Mouse (Mus musculus): ENCODE data around the gene Gpr156. TPM values are rescaled to one million over a fixed set of nuclear protein-coding genes. Genes with fewer than 3 reads are reported as not detected.
A peak's percentile ranks its signal among the peaks of the same experiment; 100 is the strongest.

The Gpr156 gene
- polyA plus RNA-seq, 1 experiment from 2014 or later, result 0.07 TPM

- H3K27ac ChIP-seq (replicated peaks), result no peak overlapping the region
- H3K4me2 ChIP-seq (replicated peaks; ENCODE audit: low read depth), result no peak overlapping the region
- H3K4me1 ChIP-seq (replicated peaks; ENCODE audit: control insufficient read depth, insufficient read depth), result no peaks in the 10 kb centered on the region
- ATAC-seq (ENCODE audit: low FRiP score, low TSS enrichment), result no peak
- no peaks in the 10 kb centered on the region for H3K27me3 ChIP-seq (ENCODE audit: control insufficient read depth, insufficient read depth, low read length)
- no peak for DNase-seq (ENCODE audit: low spot score)
- H3K9ac ChIP-seq (ENCODE audit: low read length), result no peak overlapping the region
- H3K9me3 ChIP-seq (ENCODE audit: control insufficient read depth, low read length), result no peaks in the 10 kb centered on the region
- TF ChIP-seq CTCF (IDR thresholded peaks at IDR 0.05; ENCODE audit: low read depth) (no peak), EP300 (optimal IDR thresholded peaks at IDR 0.05) (no peak)
- no peaks in the 10 kb centered on the region for H3K36me3 ChIP-seq (ENCODE audit: control insufficient read depth, insufficient read depth, low read length)
- 81% methylated on average over 8 of the region's 8 CpGs for WGBS
- no peak overlapping the region for H3K4me3 ChIP-seq (ENCODE audit: low read depth, low read length)
These were observed 21.0 kb downstream of the Gpr156 start for GRCm38 (mm10) chr16:37937276-37937675.

GRCm38 (mm10) chr16:37938125-37939081, 22.1 kb downstream of the Gpr156 start:
- H3K27ac ChIP-seq (replicated peaks), result no peak overlapping the region
- ATAC-seq (ENCODE audit: low FRiP score, low TSS enrichment) (peak; percentile 71), DNase-seq (ENCODE audit: low spot score) (peak; percentile 55)
- no peaks in the 10 kb centered on the region for H3K36me3 ChIP-seq (ENCODE audit: control insufficient read depth, insufficient read depth, low read length)
- no peaks in the 10 kb centered on the region for H3K27me3 ChIP-seq (ENCODE audit: control insufficient read depth, insufficient read depth, low read length)
- 56% methylated on average over 16 of the region's 17 CpGs for WGBS
- no peaks in the 10 kb centered on the region for H3K9me3 ChIP-seq (ENCODE audit: control insufficient read depth, low read length)
- H3K4me3 ChIP-seq (ENCODE audit: low read depth, low read length), result no peak overlapping the region
- no peaks in the 10 kb centered on the region for H3K4me1 ChIP-seq (replicated peaks; ENCODE audit: control insufficient read depth, insufficient read depth)
- no peak overlapping the region for H3K9ac ChIP-seq (ENCODE audit: low read length)
- no peak overlapping the region for H3K4me2 ChIP-seq (replicated peaks; ENCODE audit: low read depth)
- TF ChIP-seq EP300 (optimal IDR thresholded peaks at IDR 0.05), result no peak
- TF ChIP-seq CTCF (IDR thresholded peaks at IDR 0.05; ENCODE audit: low read depth), result no peak

DNA sequence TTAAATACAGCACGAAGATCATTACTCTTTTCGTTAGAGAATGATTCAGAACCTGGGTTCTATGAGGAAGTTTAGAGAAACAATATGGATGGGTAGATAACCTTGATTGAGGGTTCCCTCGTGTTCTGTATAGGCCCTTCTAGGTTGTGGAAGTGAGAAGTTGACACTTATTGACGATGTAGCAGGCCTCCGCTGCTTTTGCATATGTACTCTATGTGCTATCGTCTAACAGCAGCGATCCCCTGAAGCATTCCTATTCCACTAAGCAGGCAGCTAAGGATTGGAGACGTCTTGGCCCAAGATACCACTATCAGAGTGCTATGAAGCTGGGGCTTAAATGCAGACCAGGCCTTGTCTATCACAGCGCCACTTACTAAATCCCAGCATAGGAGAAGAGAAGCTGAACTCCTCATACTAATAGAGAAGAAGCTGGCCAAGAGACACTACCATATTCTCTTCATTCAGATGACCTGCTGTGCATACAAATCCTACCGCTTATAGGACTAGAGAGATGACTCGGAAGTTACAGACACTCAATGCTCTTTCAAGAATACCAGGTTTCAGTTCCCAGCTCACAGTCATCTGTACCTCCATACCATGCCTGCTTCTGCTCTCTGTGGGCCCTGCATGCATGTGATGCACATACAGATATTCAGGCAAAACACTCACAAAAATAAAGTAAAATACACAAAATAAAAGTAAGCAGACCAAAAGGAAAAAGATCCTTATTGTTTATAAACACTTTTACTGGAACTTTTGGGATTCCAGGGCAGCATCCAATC, 23.0 kb downstream of the Gpr156 start:
- WGBS, result 70% methylated on average over 11 of the region's 11 CpGs
- no peak overlapping the region for H3K4me3 ChIP-seq (ENCODE audit: low read depth, low read length)
- H3K4me1 ChIP-seq (replicated peaks; ENCODE audit: control insufficient read depth, insufficient read depth), result no peaks in the 10 kb centered on the region
- H3K4me2 ChIP-seq (replicated peaks; ENCODE audit: low read depth), result no peak overlapping the region
- H3K27me3 ChIP-seq (ENCODE audit: control insufficient read depth, insufficient read depth, low read length), result no peaks in the 10 kb centered on the region
- H3K9me3 ChIP-seq (ENCODE audit: control insufficient read depth, low read length), result no peaks in the 10 kb centered on the region
- no peak overlapping the region for H3K9ac ChIP-seq (ENCODE audit: low read length)
- ATAC-seq (ENCODE audit: low FRiP score, low TSS enrichment) (no peak), DNase-seq (ENCODE audit: low spot score) (no peak)
- H3K36me3 ChIP-seq (ENCODE audit: control insufficient read depth, insufficient read depth, low read length), result no peaks in the 10 kb centered on the region
- no peak overlapping the region for H3K27ac ChIP-seq (replicated peaks)
- TF ChIP-seq CTCF (IDR thresholded peaks at IDR 0.05; ENCODE audit: low read depth), result no peak
- TF ChIP-seq EP300 (optimal IDR thresholded peaks at IDR 0.05), result no peak

DNA sequence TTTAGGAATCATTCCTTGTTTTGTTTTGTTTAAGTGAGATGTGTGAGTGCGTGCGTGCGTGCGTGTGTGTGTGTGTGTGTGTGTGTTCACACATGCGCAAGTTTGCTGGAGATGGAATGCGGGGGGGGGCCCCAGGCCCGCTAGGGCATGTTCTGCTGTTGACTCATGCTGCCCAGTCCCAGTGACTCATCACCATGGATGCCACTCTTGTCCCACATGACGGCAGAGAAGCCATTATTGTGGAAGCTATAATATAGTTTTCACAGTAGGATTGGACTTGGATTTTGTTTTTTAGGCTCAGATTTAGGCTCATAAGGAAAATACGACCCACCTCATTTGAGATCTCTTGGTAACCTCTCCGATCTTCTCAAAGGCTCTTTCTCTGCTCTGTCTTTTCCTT, 24.0 kb downstream of the Gpr156 start:
- WGBS, result 60% methylated on average over 10 of the region's 10 CpGs
- DNase-seq (ENCODE audit: low spot score), result peak; percentile 23
- Histone ChIP-seq H3K9ac (ENCODE audit: low read length) (no peak overlapping the region), H3K4me3 (ENCODE audit: low read depth, low read length) (no peak overlapping the region), H3K4me1 (replicated peaks; ENCODE audit: control insufficient read depth, insufficient read depth) (no peaks in the 10 kb centered on the region), H3K36me3 (ENCODE audit: control insufficient read depth, insufficient read depth, low read length) (no peaks in the 10 kb centered on the region), H3K27ac (replicated peaks) (no peak overlapping the region), H3K4me2 (replicated peaks; ENCODE audit: low read depth) (no peak overlapping the region), H3K9me3 (ENCODE audit: control insufficient read depth, low read length) (no peaks in the 10 kb centered on the region), H3K27me3 (ENCODE audit: control insufficient read depth, insufficient read depth, low read length) (no peaks in the 10 kb centered on the region)
- TF ChIP-seq CTCF (IDR thresholded peaks at IDR 0.05; ENCODE audit: low read depth) (no peak), EP300 (optimal IDR thresholded peaks at IDR 0.05) (no peak)
- ATAC-seq (ENCODE audit: low FRiP score, low TSS enrichment), result no peak

GRCm38 (mm10) chr16:37943701-37944100, 27.4 kb downstream of the Gpr156 start:
- H3K9me3 ChIP-seq (ENCODE audit: control insufficient read depth, low read length), result no peaks in the 10 kb centered on the region
- H3K36me3 ChIP-seq (ENCODE audit: control insufficient read depth, insufficient read depth, low read length), result no peaks in the 10 kb centered on the region

More at GRCm38 (mm10) chr16:37943701-37944100, 27.4 kb downstream of the Gpr156 start:
- no peak overlapping the region for H3K4me2 ChIP-seq (replicated peaks; ENCODE audit: low read depth)
- TF ChIP-seq CTCF (IDR thresholded peaks at IDR 0.05; ENCODE audit: low read depth), result no peak
- no peak for TF ChIP-seq EP300 (optimal IDR thresholded peaks at IDR 0.05)
- H3K4me3 ChIP-seq (ENCODE audit: low read depth, low read length), result no peak overlapping the region
- no peak for DNase-seq (ENCODE audit: low spot score)
- H3K4me1 ChIP-seq (replicated peaks; ENCODE audit: control insufficient read depth, insufficient read depth), result no peaks in the 10 kb centered on the region
- no peak for ATAC-seq (ENCODE audit: low FRiP score, low TSS enrichment)
- H3K27ac ChIP-seq (replicated peaks), result no peak overlapping the region
- H3K27me3 ChIP-seq (ENCODE audit: control insufficient read depth, insufficient read depth, low read length), result no peaks in the 10 kb centered on the region
- no peak overlapping the region for H3K9ac ChIP-seq (ENCODE audit: low read length)
- WGBS, result 42% methylated on average over 2 of the region's 2 CpGs
